Mouse (Mus musculus): Measurements from ENCODE around the gene Bbs10. TPM values are rescaled to one million over a fixed set of nuclear protein-coding genes. Genes with fewer than 3 reads are reported as not detected.

The Bbs10 gene
- polyA plus RNA-seq, 1 experiment from 2014 or later = 9.6 TPM

DNA sequence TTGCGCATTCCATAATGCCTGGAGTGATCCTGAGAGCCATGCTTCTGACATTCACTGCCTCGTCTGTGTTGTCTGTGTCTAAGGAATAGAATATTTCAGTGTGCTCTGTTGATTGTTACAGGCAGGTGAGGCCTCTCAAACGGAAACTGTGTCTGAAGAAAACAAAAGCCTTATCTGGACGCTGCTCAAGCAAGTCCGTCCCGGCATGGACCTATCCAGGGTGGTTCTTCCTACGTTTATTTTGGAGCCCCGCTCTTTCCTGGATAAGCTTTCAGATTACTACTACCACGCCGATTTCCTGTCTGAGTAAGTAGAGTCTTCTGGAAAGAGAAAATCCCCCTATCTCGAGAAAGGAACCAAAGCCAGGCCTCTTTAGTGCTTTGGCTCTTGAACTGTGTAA is 25.6 kb upstream of the Bbs10 start:
- Histone ChIP-seq H3K36me3 (replicated peaks; ENCODE audit: control insufficient read depth, insufficient read depth, low read depth, low read length) (no peaks in the 10 kb centered on the region; the same call in 1 of the 2 replicates), H3K27ac (replicated peaks; ENCODE audit: low read depth, low read length) (no peak overlapping the region), H3K4me3 (ENCODE audit: low read depth, low read length) (no peak overlapping the region), H3K27me3 (ENCODE audit: control insufficient read depth, insufficient read depth, low read length) (no peaks in the 10 kb centered on the region), H3K9me3 (replicated peaks; ENCODE audit: control insufficient read depth, low read length) (no peaks in the 10 kb centered on the region), H3K4me2 (ENCODE audit: low read depth, low read length) (no peak overlapping the region), H3K9ac (replicated peaks; ENCODE audit: low read length) (no peak overlapping the region), H3K4me1 (ENCODE audit: control insufficient read depth, insufficient read depth, low read length) (no peaks in the 10 kb centered on the region)
- ATAC-seq (replicated peaks; ENCODE audit: insufficient number of reproducible peaks, low FRiP score, low TSS enrichment, low read depth) = no peak
- DNase-seq (ENCODE audit: low spot score) = no peak
- 85% methylated on average over 11 of the region's 11 CpGs for WGBS

- WGBS = 64% methylated on average over 5 of the region's 5 CpGs
- Histone ChIP-seq H3K36me3 (replicated peaks; ENCODE audit: control insufficient read depth, insufficient read depth, low read depth, low read length) (no peaks in the 10 kb centered on the region; the same call in 1 of the 2 replicates), H3K4me3 (ENCODE audit: low read depth, low read length) (no peak overlapping the region), H3K9ac (replicated peaks; ENCODE audit: low read length) (no peak overlapping the region), H3K4me2 (ENCODE audit: low read depth, low read length) (no peak overlapping the region), H3K4me1 (ENCODE audit: control insufficient read depth, insufficient read depth, low read length) (no peaks in the 10 kb centered on the region), H3K9me3 (replicated peaks; ENCODE audit: control insufficient read depth, low read length) (no peaks in the 10 kb centered on the region), H3K27ac (replicated peaks; ENCODE audit: low read depth, low read length) (no peak overlapping the region), H3K27me3 (ENCODE audit: control insufficient read depth, insufficient read depth, low read length) (no peaks in the 10 kb centered on the region)
- ATAC-seq (replicated peaks; ENCODE audit: insufficient number of reproducible peaks, low FRiP score, low TSS enrichment, low read depth) (no peak), DNase-seq (ENCODE audit: low spot score) (no peak)
Measured at GRCm38 (mm10) chr10:111273463-111274088, 24.9 kb upstream of the Bbs10 start.

DNA sequence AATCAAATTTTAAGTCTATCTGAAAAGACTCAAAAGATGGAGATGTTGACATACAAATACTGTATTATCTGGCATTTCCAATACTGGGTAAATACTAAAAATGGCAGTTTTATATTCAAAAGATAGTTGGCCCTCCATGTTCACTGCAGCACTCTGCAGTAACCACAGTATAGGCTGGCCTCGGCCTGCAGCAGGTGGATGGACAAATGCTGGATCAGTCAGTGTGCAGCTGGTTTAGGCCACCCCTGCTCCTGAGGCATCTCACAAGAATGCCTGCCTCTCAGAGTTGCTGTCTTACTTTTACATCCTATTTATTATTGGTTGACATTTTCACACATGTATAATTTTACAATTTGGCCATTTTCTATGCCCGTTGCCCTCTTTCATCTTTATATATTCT is 22.7 kb upstream of the Bbs10 start:
- Histone ChIP-seq H3K4me2 (ENCODE audit: low read depth, low read length) (no peak overlapping the region), H3K27ac (replicated peaks; ENCODE audit: low read depth, low read length) (no peak overlapping the region), H3K9me3 (replicated peaks; ENCODE audit: control insufficient read depth, low read length) (no peaks in the 10 kb centered on the region), H3K4me1 (ENCODE audit: control insufficient read depth, insufficient read depth, low read length) (no peaks in the 10 kb centered on the region), H3K27me3 (ENCODE audit: control insufficient read depth, insufficient read depth, low read length) (no peaks in the 10 kb centered on the region), H3K4me3 (ENCODE audit: low read depth, low read length) (no peak overlapping the region), H3K36me3 (replicated peaks; ENCODE audit: control insufficient read depth, insufficient read depth, low read depth, low read length) (no peaks in the 10 kb centered on the region; the same call in 1 of the 2 replicates), H3K9ac (replicated peaks; ENCODE audit: low read length) (no peak overlapping the region)
- 89% methylated on average over 2 of the region's 2 CpGs for WGBS
- ATAC-seq (replicated peaks; ENCODE audit: insufficient number of reproducible peaks, low FRiP score, low TSS enrichment, low read depth) (no peak), DNase-seq (ENCODE audit: low spot score) (no peak)

DNA sequence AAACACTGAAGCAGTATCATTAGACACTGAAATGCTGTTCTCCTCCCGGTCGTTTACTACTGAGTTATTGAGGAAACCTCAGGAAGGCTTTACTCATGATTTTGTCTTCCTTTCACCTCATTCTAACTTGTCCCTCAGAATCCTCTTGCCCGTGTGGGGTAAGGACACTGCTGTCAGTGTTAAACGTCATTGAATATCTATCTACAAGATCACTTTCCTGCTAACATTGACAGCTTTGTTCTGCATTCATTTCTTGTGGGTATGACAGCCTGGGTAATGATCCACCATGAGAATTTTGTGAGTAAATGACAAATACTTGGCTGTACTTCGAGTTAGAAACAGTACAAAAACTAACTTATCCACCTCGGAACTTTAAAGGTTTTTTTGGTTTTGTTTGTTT is 848 bp upstream of the Bbs10 start:
- Histone ChIP-seq H3K9ac (replicated peaks; ENCODE audit: low read length) (no peak overlapping the region), H3K27ac (replicated peaks; ENCODE audit: low read depth, low read length) (no peak overlapping the region), H3K4me3 (ENCODE audit: low read depth, low read length) (no peak overlapping the region)

DNA sequence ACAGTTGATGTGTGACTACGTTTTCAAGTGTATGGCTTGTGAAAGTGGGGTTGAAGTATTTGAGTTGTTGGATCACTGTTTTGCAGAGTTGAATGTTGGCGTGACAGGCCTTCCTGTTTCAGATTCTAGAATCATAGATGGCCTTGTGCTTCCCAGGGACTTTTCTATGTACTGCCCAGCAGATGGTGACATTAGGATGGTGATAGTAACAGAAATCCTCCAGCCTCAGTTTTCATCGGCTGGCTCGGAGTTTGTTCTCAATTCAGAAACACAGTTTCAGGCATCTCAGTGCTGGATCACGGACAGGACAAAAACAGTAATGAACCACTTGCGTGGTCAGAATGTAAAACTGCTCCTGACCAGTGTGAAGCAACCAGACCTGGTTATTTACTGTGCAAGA is 1.1 kb downstream of the Bbs10 start:
- 83% methylated on average over 6 of the region's 6 CpGs for WGBS
- Histone ChIP-seq H3K27ac (replicated peaks; ENCODE audit: low read depth, low read length) (no peak overlapping the region), H3K27me3 (ENCODE audit: control insufficient read depth, insufficient read depth, low read length) (no peaks in the 10 kb centered on the region), H3K9ac (replicated peaks; ENCODE audit: low read length) (no peak overlapping the region), H3K9me3 (replicated peaks; ENCODE audit: control insufficient read depth, low read length) (no peaks in the 10 kb centered on the region), H3K4me3 (ENCODE audit: low read depth, low read length) (no peak overlapping the region), H3K4me1 (ENCODE audit: control insufficient read depth, insufficient read depth, low read length) (no peaks in the 10 kb centered on the region), H3K36me3 (replicated peaks; ENCODE audit: control insufficient read depth, insufficient read depth, low read depth, low read length) (no peaks in the 10 kb centered on the region), H3K4me2 (ENCODE audit: low read depth, low read length) (no peak overlapping the region; the same call in 1 of the 2 replicates)
- ATAC-seq (replicated peaks; ENCODE audit: insufficient number of reproducible peaks, low FRiP score, low TSS enrichment, low read depth) (no peak), DNase-seq (ENCODE audit: low spot score) (no peak)

More for the DNA sequence above, 848 bp upstream of the Bbs10 start:
- ATAC-seq (replicated peaks; ENCODE audit: insufficient number of reproducible peaks, low FRiP score, low TSS enrichment, low read depth) (no peak), DNase-seq (ENCODE audit: low spot score) (no peak)
- Histone ChIP-seq H3K4me1 (ENCODE audit: control insufficient read depth, insufficient read depth, low read length) (no peaks in the 10 kb centered on the region), H3K4me2 (ENCODE audit: low read depth, low read length) (no peak overlapping the region; the same call in 1 of the 2 replicates), H3K27me3 (ENCODE audit: control insufficient read depth, insufficient read depth, low read length) (no peaks in the 10 kb centered on the region), H3K9me3 (replicated peaks; ENCODE audit: control insufficient read depth, low read length) (no peaks in the 10 kb centered on the region), H3K36me3 (replicated peaks; ENCODE audit: control insufficient read depth, insufficient read depth, low read depth, low read length) (no peaks in the 10 kb centered on the region)
- 45% methylated on average over 6 of the region's 6 CpGs for WGBS

GRCm38 (mm10) chr10:111301041-111301440 is 2.6 kb downstream of the Bbs10 start:
- DNase-seq (ENCODE audit: low spot score) (no peak), ATAC-seq (replicated peaks; ENCODE audit: insufficient number of reproducible peaks, low FRiP score, low TSS enrichment, low read depth) (no peak)
- Histone ChIP-seq H3K4me2 (ENCODE audit: low read depth, low read length) (no peak overlapping the region), H3K4me1 (ENCODE audit: control insufficient read depth, insufficient read depth, low read length) (no peaks in the 10 kb centered on the region), H3K36me3 (replicated peaks; ENCODE audit: control insufficient read depth, insufficient read depth, low read depth, low read length) (no peaks in the 10 kb centered on the region), H3K4me3 (ENCODE audit: low read depth, low read length) (no peak overlapping the region), H3K27ac (replicated peaks; ENCODE audit: low read depth, low read length) (no peak overlapping the region), H3K9ac (replicated peaks; ENCODE audit: low read length) (no peak overlapping the region), H3K27me3 (ENCODE audit: control insufficient read depth, insufficient read depth, low read length) (no peaks in the 10 kb centered on the region), H3K9me3 (replicated peaks; ENCODE audit: control insufficient read depth, low read length) (no peaks in the 10 kb centered on the region)
- 95% methylated on average over 5 of the region's 5 CpGs for WGBS

DNA sequence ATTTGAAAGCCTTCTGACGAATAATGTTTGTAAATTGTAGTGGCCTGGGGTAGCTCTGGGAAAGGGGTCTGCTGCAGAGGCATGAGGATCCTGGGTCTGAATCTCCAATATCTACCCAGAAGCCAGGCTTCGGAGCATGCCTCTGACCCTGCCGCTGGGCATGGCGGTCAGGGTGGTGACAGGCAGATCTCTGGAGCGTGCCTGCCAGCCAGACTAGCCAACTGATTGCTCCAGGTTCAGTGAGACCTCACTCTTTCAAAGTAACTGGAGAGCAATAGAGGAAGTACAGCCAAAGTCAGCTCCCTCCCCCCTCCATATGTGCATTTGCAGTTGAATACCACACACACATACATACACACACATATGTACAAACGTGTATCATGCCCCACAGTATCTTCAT is 4.0 kb downstream of the Bbs10 start:
- no peaks in the 10 kb centered on the region for H3K4me1 ChIP-seq (ENCODE audit: control insufficient read depth, insufficient read depth, low read length)
- no peak overlapping the region for H3K4me2 ChIP-seq (ENCODE audit: low read depth, low read length)
- H3K27ac ChIP-seq (replicated peaks; ENCODE audit: low read depth, low read length) = no peak overlapping the region
- WGBS = 91% methylated on average over 6 of the region's 6 CpGs
- no peaks in the 10 kb centered on the region for H3K27me3 ChIP-seq (ENCODE audit: control insufficient read depth, insufficient read depth, low read length)
- DNase-seq (ENCODE audit: low spot score) (no peak), ATAC-seq (replicated peaks; ENCODE audit: insufficient number of reproducible peaks, low FRiP score, low TSS enrichment, low read depth) (no peak)
- H3K4me3 ChIP-seq (ENCODE audit: low read depth, low read length) = no peak overlapping the region
- no peak overlapping the region for H3K9ac ChIP-seq (replicated peaks; ENCODE audit: low read length)
- H3K36me3 ChIP-seq (replicated peaks; ENCODE audit: control insufficient read depth, insufficient read depth, low read depth, low read length) = no peaks in the 10 kb centered on the region
- H3K9me3 ChIP-seq (replicated peaks; ENCODE audit: control insufficient read depth, low read length) = no peaks in the 10 kb centered on the region

- Histone ChIP-seq H3K4me2 (ENCODE audit: low read depth, low read length) (no peak overlapping the region), H3K27ac (replicated peaks; ENCODE audit: low read depth, low read length) (no peak overlapping the region), H3K36me3 (replicated peaks; ENCODE audit: control insufficient read depth, insufficient read depth, low read depth, low read length) (no peaks in the 10 kb centered on the region), H3K9me3 (replicated peaks; ENCODE audit: control insufficient read depth, low read length) (no peaks in the 10 kb centered on the region), H3K9ac (replicated peaks; ENCODE audit: low read length) (no peak overlapping the region), H3K27me3 (ENCODE audit: control insufficient read depth, insufficient read depth, low read length) (no peaks in the 10 kb centered on the region), H3K4me1 (ENCODE audit: control insufficient read depth, insufficient read depth, low read length) (no peaks in the 10 kb centered on the region), H3K4me3 (ENCODE audit: low read depth, low read length) (no peak overlapping the region)
- DNase-seq (ENCODE audit: low spot score) (no peak), ATAC-seq (replicated peaks; ENCODE audit: insufficient number of reproducible peaks, low FRiP score, low TSS enrichment, low read depth) (no peak)
- 88% methylated on average over 13 of the region's 13 CpGs for WGBS
Measured at GRCm38 (mm10) chr10:111308850-111309501, 10.5 kb downstream of the Bbs10 start.

All from embryonic facial prominence, embryonic 11.5 days (tissue).